Mouse (Mus musculus): ENCODE measurements at regions not wholly inside any gene's neighbourhood (a gene's known extent, or its start where the extent isn't known, plus 50 kb on each side); places are given as distances from the start of the nearest gene placed in this dataset.

- DNase-seq (ENCODE audit: low spot score): no peak
These were observed 471.9 kb downstream of the Prss52 start for GRCm38 (mm10) chr14:64575954-64576353.

- no peak for DNase-seq (ENCODE audit: low spot score)
These were observed 476.0 kb downstream of the Prss52 start for GRCm38 (mm10) chr14:64580086-64580485.

- no peak for DNase-seq (ENCODE audit: low spot score)
These were observed 476.8 kb downstream of the Prss52 start for GRCm38 (mm10) chr14:64580862-64581261.

GRCm38 (mm10) chr14:64581705-64582104, 477.6 kb downstream of the Prss52 start:
- no peak for DNase-seq (ENCODE audit: low spot score)

- DNase-seq (ENCODE audit: low spot score): no peak
These were observed 478.7 kb downstream of the Prss52 start for GRCm38 (mm10) chr14:64582822-64583221.

GRCm38 (mm10) chr14:64584221-64584620, 480.1 kb downstream of the Prss52 start:
- DNase-seq (ENCODE audit: low spot score): no peak

- no peak for DNase-seq (ENCODE audit: low spot score)
These were observed 481.0 kb downstream of the Prss52 start for GRCm38 (mm10) chr14:64585081-64585470.

GRCm38 (mm10) chr14:64585471-64586192, 481.5 kb downstream of the Prss52 start:
- no peak for DNase-seq (ENCODE audit: low spot score)

GRCm38 (mm10) chr14:64586386-64586859, 482.3 kb downstream of the Prss52 start:
- no peak for DNase-seq (ENCODE audit: low spot score)

GRCm38 (mm10) chr14:64586860-64587698, 483.0 kb downstream of the Prss52 start:
- DNase-seq (ENCODE audit: low spot score): no peak

GRCm38 (mm10) chr14:64587699-64588434, 483.8 kb downstream of the Prss52 start:
- no peak for DNase-seq (ENCODE audit: low spot score)

GRCm38 (mm10) chr14:64588561-64588960, 484.5 kb downstream of the Prss52 start:
- no peak for DNase-seq (ENCODE audit: low spot score)

GRCm38 (mm10) chr14:64589126-64589525, 485.0 kb downstream of the Prss52 start:
- DNase-seq (ENCODE audit: low spot score): no peak

GRCm38 (mm10) chr14:64589571-64590547, 485.8 kb downstream of the Prss52 start:
- no peak for DNase-seq (ENCODE audit: low spot score)

GRCm38 (mm10) chr14:64590611-64591010, 486.5 kb downstream of the Prss52 start:
- no peak for DNase-seq (ENCODE audit: low spot score)

GRCm38 (mm10) chr14:64591091-64591976, 487.2 kb downstream of the Prss52 start:
- DNase-seq (ENCODE audit: low spot score): no peak

- DNase-seq (ENCODE audit: low spot score): no peak
These were observed 488.1 kb downstream of the Prss52 start for GRCm38 (mm10) chr14:64592176-64592575.

- DNase-seq (ENCODE audit: low spot score): no peak
These were observed 488.7 kb downstream of the Prss52 start for GRCm38 (mm10) chr14:64592706-64593320.

- DNase-seq (ENCODE audit: low spot score): no peak
These were observed 489.5 kb downstream of the Prss52 start for GRCm38 (mm10) chr14:64593564-64593963.
